Mouse (Mus musculus): ENCODE measurements around the gene Tmem223.

The Tmem223 gene

DNA sequence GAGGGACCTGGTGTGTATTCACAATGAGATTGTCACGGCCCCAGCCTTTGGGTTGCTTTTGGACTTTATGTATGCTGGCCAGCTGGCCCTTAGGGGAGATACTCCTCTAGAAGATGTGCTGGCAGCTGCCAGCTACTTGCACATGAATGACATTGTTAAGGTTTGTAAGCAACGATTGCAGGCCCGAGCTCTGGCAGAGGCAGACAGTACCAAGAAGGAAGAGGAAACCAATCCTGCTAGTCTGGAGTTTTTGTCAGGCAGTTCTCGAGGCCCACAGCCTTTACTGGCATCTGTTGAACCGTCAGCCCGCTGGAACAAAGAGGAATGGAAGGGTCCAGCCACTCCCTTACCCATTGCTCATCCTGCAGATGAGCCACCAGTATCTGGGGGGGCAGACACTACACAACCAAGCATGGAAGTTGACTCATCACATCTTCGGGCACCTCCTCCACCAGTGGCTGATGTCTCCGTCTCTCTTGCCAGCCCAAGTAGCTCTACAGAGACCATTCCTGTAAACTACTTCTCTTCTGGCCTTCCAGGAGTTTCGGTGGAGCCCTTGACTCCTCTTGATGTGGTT lies 32.5 kb downstream of the Tmem223 start:
- no peak for DNase-seq (ENCODE audit: low read depth, low spot score)

- DNase-seq (ENCODE audit: low read depth, low spot score), result no peak
Measured at GRCm38 (mm10) chr19:8803879-8804660, 33.3 kb downstream of the Tmem223 start.

DNA sequence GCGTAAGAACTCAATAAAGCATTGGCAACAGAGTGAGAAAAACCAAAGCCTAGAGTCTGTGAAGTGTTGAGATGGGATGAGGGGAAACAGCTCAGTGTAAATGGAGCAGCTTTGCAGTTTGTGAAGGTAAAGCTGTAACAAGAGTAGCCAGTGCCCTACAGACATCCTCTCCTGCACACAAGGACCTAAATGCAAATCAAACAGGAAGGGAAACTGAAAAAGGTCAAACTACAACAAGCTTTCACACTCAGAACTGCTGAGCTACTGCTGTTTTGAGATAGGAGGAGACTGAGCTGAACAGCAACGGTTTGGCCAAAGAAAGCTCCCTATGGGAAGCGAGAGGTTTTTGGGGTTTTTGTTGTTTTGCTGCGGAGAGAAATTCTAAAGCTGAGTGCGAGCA lies 36.0 kb downstream of the Tmem223 start:
- no peak for DNase-seq (ENCODE audit: low read depth, low spot score)

DNA sequence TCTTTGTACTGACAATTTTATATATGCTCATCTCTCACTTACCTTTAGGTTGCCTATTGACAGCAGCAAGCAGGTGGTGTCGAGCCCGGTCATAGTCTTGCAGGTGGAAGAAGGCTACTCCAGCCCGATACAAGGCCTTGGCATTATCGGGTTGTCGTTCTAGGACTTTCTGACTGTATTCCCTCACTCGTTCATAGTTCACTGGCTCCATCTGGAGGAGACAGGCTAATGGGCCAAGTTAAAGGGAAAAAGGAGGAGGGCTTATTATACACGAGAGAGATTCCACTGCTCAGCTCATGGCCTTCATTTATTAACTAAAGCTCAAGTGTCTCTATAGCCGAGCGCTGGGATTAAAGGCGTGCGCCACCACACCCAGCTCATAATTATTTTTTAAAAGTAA lies 45.0 kb downstream of the Tmem223 start:
- DNase-seq (ENCODE audit: low read depth, low spot score), result no peak

DNA sequence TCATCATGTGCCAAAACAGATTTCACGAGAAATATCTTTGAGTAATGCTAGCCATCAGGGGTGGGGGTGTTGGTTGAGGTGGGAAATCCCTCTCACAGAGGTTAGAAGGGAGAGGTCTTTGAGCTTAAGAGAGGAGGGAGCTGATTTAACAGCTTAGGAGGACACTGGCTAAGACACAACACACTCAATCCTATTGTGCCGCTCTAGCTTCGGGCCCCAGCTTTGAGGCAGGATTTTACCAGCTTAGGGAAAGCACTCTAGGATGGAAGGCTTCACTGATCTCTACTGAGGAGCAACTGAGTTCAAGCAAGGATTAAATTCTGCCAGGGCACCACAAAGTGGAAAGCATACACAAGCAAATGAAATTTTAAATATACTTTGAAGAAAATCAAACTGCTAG lies 46.2 kb downstream of the Tmem223 start:
- DNase-seq (ENCODE audit: low read depth, low spot score), result no peak

GRCm38 (mm10) chr19:8818301-8818798 lies 47.6 kb downstream of the Tmem223 start:
- no peak for DNase-seq (ENCODE audit: low read depth, low spot score)

GRCm38 (mm10) chr19:8818801-8819595 lies 48.2 kb downstream of the Tmem223 start, which contains the start of gene Ttc9c:
Gene Ttc9c, minus strand, starts transcription at chr19:8819333.
- peak; percentile 99 for DNase-seq (ENCODE audit: low read depth, low spot score)

- peak; percentile 99 for DNase-seq (ENCODE audit: low read depth, low spot score)
Measured at GRCm38 (mm10) chr19:8819596-8820423, 49.0 kb downstream of the Tmem223 start, which contains the start of gene Hnrnpul2. Gene Hnrnpul2, plus strand, starts transcription at chr19:8820010.

DNA sequence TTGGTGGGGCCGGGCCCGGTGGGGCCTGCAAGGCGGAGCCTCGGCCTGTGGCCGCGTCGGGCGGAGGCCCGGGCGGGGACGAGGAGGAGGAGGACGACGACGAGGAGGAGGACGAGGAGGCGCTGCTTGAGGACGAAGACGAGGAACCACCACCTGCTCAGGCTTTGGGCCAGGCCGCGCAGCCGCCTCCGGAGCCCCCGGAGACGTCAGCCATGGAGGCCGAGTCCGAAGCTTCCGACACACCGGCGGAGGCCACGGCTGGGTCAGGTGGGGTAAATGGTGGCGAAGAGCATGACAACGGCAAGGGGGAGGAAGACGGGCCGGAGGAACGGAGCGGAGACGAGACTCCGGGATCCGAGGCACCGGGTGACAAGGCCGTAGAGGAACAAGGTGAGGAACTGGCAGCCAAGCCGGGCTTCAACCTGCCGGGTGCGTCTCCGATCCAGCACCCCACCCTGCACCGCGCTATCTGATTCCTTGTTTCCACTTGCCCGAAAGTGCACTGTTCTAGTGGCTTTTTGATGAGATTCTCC lies 49.7 kb downstream of the Tmem223 start:
- no peak for DNase-seq (ENCODE audit: low read depth, low spot score)

DNA sequence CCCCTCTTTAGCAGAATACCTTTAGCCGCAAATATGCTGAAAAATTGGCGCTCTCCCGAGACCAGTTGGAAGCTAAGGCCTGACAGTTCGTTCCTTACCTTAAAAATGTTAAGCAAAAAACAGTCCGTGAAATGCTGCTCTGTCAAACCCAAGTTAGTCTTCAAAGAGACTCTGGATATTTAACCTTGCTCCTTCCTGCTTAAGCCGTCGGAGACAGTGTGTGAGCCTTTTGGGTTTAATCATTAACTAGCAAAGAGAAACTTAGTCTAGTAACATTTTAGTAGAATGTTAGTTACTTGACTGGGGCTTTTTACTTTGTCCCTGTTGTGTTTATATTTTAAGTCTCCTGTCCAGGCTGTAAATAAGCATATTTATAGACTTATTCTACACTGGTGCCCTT lies 50.4 kb downstream of the Tmem223 start:
- no peak for DNase-seq (ENCODE audit: low read depth, low spot score)
